Mouse (Mus musculus): ENCODE data around the gene Trim9. TPM values are rescaled to one million over a fixed set of nuclear protein-coding genes. Genes with fewer than 3 reads are reported as not detected.

Gene Trim9
- polyA plus RNA-seq, 1 experiment, result not detected

- H3K27ac ChIP-seq (ENCODE audit: control insufficient read depth, insufficient read depth, low read depth, low read length, poor library complexity), result no peak overlapping the region
- no peak for TF ChIP-seq CTCF (IDR thresholded peaks at IDR 0.05; ENCODE audit: control insufficient read depth, insufficient read depth, low read length)
- no peak for TF ChIP-seq POLR2A (IDR thresholded peaks at IDR 0.05; ENCODE audit: borderline replicate concordance, control insufficient read depth, low read depth, low read length)
- H3K4me1 ChIP-seq (ENCODE audit: control insufficient read depth, insufficient read depth, low read length), result no peaks in the 10 kb centered on the region
- no peak overlapping the region for H3K4me3 ChIP-seq (replicated peaks; ENCODE audit: control insufficient read depth, low read depth, low read length)
- WGBS, result 85% methylated on average over 5 of the region's 5 CpGs
Measured at GRCm38 (mm10) chr12:70285521-70285920, 61.9 kb downstream of the Trim9 start.

GRCm38 (mm10) chr12:70284979-70285378 lies 62.4 kb downstream of the Trim9 start:
- Histone ChIP-seq H3K4me1 (ENCODE audit: control insufficient read depth, insufficient read depth, low read length) (no peaks in the 10 kb centered on the region), H3K4me3 (replicated peaks; ENCODE audit: control insufficient read depth, low read depth, low read length) (no peak overlapping the region), H3K27ac (ENCODE audit: control insufficient read depth, insufficient read depth, low read depth, low read length, poor library complexity) (no peak overlapping the region)
- 78% methylated on average over 7 of the region's 7 CpGs for WGBS
- TF ChIP-seq POLR2A (IDR thresholded peaks at IDR 0.05; ENCODE audit: borderline replicate concordance, control insufficient read depth, low read depth, low read length), result no peak

GRCm38 (mm10) chr12:70283116-70283731 lies 64.2 kb downstream of the Trim9 start:
- WGBS, result 79% methylated on average over 10 of the region's 10 CpGs
- H3K27ac ChIP-seq (ENCODE audit: control insufficient read depth, insufficient read depth, low read depth, low read length, poor library complexity), result no peak overlapping the region
- H3K4me3 ChIP-seq (replicated peaks; ENCODE audit: control insufficient read depth, low read depth, low read length), result no peak overlapping the region
- TF ChIP-seq POLR2A (IDR thresholded peaks at IDR 0.05; ENCODE audit: borderline replicate concordance, control insufficient read depth, low read depth, low read length) (no peak), CTCF (IDR thresholded peaks at IDR 0.05; ENCODE audit: control insufficient read depth, insufficient read depth, low read length) (no peak)
- no peaks in the 10 kb centered on the region for H3K4me1 ChIP-seq (ENCODE audit: control insufficient read depth, insufficient read depth, low read length)

- H3K4me3 ChIP-seq (replicated peaks; ENCODE audit: control insufficient read depth, low read depth, low read length), result no peak overlapping the region
- TF ChIP-seq CTCF (IDR thresholded peaks at IDR 0.05; ENCODE audit: control insufficient read depth, insufficient read depth, low read length) (no peak), POLR2A (IDR thresholded peaks at IDR 0.05; ENCODE audit: borderline replicate concordance, control insufficient read depth, low read depth, low read length) (no peak)
- H3K27ac ChIP-seq (ENCODE audit: control insufficient read depth, insufficient read depth, low read depth, low read length, poor library complexity), result no peak overlapping the region
- WGBS, result 87% methylated on average over 2 of the region's 2 CpGs
- H3K4me1 ChIP-seq (ENCODE audit: control insufficient read depth, insufficient read depth, low read length), result no peaks in the 10 kb centered on the region
Measured at GRCm38 (mm10) chr12:70280930-70281329, 66.5 kb downstream of the Trim9 start.

- WGBS, result 80% methylated on average over 10 of the region's 10 CpGs
Measured at GRCm38 (mm10) chr12:70280381-70280780, 67.0 kb downstream of the Trim9 start.

GRCm38 (mm10) chr12:70277071-70277939 lies 70.1 kb downstream of the Trim9 start:
- WGBS, result 76% methylated on average over 12 of the region's 12 CpGs
- H3K4me3 ChIP-seq (replicated peaks; ENCODE audit: control insufficient read depth, low read depth, low read length), result no peak overlapping the region
- TF ChIP-seq POLR2A (IDR thresholded peaks at IDR 0.05; ENCODE audit: borderline replicate concordance, control insufficient read depth, low read depth, low read length) (no peak), CTCF (IDR thresholded peaks at IDR 0.05; ENCODE audit: control insufficient read depth, insufficient read depth, low read length) (no peak)
- H3K4me1 ChIP-seq (ENCODE audit: control insufficient read depth, insufficient read depth, low read length), result no peaks in the 10 kb centered on the region
- no peak overlapping the region for H3K27ac ChIP-seq (ENCODE audit: control insufficient read depth, insufficient read depth, low read depth, low read length, poor library complexity)

More at GRCm38 (mm10) chr12:70280381-70280780, 67.0 kb downstream of the Trim9 start:
- Histone ChIP-seq H3K4me3 (replicated peaks; ENCODE audit: control insufficient read depth, low read depth, low read length) (no peak overlapping the region), H3K27ac (ENCODE audit: control insufficient read depth, insufficient read depth, low read depth, low read length, poor library complexity) (no peak overlapping the region), H3K4me1 (ENCODE audit: control insufficient read depth, insufficient read depth, low read length) (no peaks in the 10 kb centered on the region)
- TF ChIP-seq CTCF (IDR thresholded peaks at IDR 0.05; ENCODE audit: control insufficient read depth, insufficient read depth, low read length) (no peak), POLR2A (IDR thresholded peaks at IDR 0.05; ENCODE audit: borderline replicate concordance, control insufficient read depth, low read depth, low read length) (no peak)

- peaks cover 5% of the 10 kb centered on the region for H3K4me1 ChIP-seq (ENCODE audit: control insufficient read depth, insufficient read depth, low read length)
- no peak for TF ChIP-seq CTCF (IDR thresholded peaks at IDR 0.05; ENCODE audit: control insufficient read depth, insufficient read depth, low read length)
- no peak for TF ChIP-seq POLR2A (IDR thresholded peaks at IDR 0.05; ENCODE audit: borderline replicate concordance, control insufficient read depth, low read depth, low read length)
- WGBS, result 82% methylated on average over 6 of the region's 6 CpGs
- no peak overlapping the region for H3K27ac ChIP-seq (ENCODE audit: control insufficient read depth, insufficient read depth, low read depth, low read length, poor library complexity)
- no peak overlapping the region for H3K4me3 ChIP-seq (replicated peaks; ENCODE audit: control insufficient read depth, low read depth, low read length)
Measured at GRCm38 (mm10) chr12:70269724-70270123, 77.7 kb downstream of the Trim9 start.

GRCm38 (mm10) chr12:70267314-70267713 lies 80.1 kb downstream of the Trim9 start:
- H3K27ac ChIP-seq (ENCODE audit: control insufficient read depth, insufficient read depth, low read depth, low read length, poor library complexity), result no peak overlapping the region
- TF ChIP-seq CTCF (IDR thresholded peaks at IDR 0.05; ENCODE audit: control insufficient read depth, insufficient read depth, low read length), result no peak
- 16% methylated on average over 9 of the region's 9 CpGs for WGBS
- H3K4me1 ChIP-seq (ENCODE audit: control insufficient read depth, insufficient read depth, low read length), result peaks cover 5% of the 10 kb centered on the region
- H3K4me3 ChIP-seq (replicated peaks; ENCODE audit: control insufficient read depth, low read depth, low read length), result no peak overlapping the region
